In genomic region chr2:32412742-32413531, GRCm38 (mm10) we compare ENCODE assay signal across 11 mouse cellular contexts. TPM values are rescaled to one million over a fixed set of nuclear protein-coding genes. Genes with fewer than 3 reads are reported as not detected.
"Had no signal": no experiment of that assay in that cellular context is flagged by ENCODE, and none has a peak within 500 bp of the region (broad histone marks: within the 10 kb centered on the region; RNA-seq: fewer than 3 reads in every experiment).

No protein-coding gene starts in this region.

- H3K9ac ChIP-seq: limb, embryonic 15.5 days had no signal

- DNase-seq: kidney, adult 8-10 months; layer of hippocampus, adult 9-11 months; layer of hippocampus, postnatal 36 days; lung, adult 18-20 months; right cerebral cortex, postnatal 14 days; thymus, postnatal 4 days had no signal

- H3K4me3 ChIP-seq: limb, embryonic 15.5 days; midbrain, embryonic 10.5 days had no signal

- H3K9me3 ChIP-seq: limb, embryonic 15.5 days; midbrain, embryonic 10.5 days had no signal

- ATAC-seq: midbrain, embryonic 16.5 days had no signal

- H3K4me2 ChIP-seq: limb, embryonic 15.5 days had no signal

- H3K27ac ChIP-seq: kidney, postnatal 0 days; limb, embryonic 15.5 days; midbrain, embryonic 10.5 days had no signal

- H3K27me3 ChIP-seq: limb, embryonic 15.5 days had no signal

RNA-seq across cellular contexts. Expression of gene Lcn2, which starts 24.9 kb away (rescaled TPM):
- polyA plus RNA-seq: limb, embryonic 11.5 days; midbrain, embryonic 10.5 days had no signal
